Mouse (Mus musculus) spleen, adult 2 months (tissue): ENCODE measurements around the gene Hoxb8.

Experiments used
- CTCF ChIP-seq: fragments of 200-500 bp; IDR thresholded peaks from 2 replicates; pipeline ENCODE4 v1.5.1; 2011; ENCODE audit warnings: mild to moderate bottlenecking, inconsistent platforms; ENCODE audit not compliant: insufficient read depth, insufficient read length, insufficient replicate concordance; ENCODE audit errors: extremely low read depth
- POLR2A ChIP-seq: fragments of 200-500 bp; IDR thresholded peaks from 2 replicates; pipeline ENCODE4 v1.6.1; 2011; ENCODE audit warnings: low read depth, low read length, inconsistent platforms

DNA sequence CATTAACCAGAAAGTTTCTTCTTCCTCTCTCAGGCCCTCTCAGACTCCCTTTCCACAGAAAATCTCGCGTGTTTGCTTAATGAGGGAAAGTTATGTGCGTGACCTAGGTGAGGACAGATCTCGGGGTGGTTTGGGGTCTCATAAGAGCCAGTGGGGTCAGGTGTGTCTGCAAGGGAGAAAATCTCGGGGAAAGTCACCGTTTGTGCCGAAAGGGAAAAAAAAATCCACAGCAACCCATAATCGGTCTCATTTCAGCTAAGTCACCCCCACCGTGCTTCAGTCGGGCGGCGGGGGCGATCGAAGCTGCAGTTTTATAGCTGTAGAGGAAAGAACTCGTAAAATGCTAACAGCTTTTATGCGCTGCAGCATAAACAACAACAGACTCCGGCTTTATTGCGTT is 309 bp upstream of the Hoxb8 start:
- TF ChIP-seq CTCF (no peak), POLR2A (no peak)
